Mouse (Mus musculus) kidney, postnatal 10 days (tissue): Measurements from ENCODE around the gene Naa15.

Source experiments
- DNase-seq: peaks from one replicate; pipeline ENCODE4 v3.0.0; 2021; ENCODE audit warnings: mixed read lengths

Gene Naa15

GRCm38 (mm10) chr3:51518763-51519121 is 103.8 kb downstream of the Naa15 start:
- DNase-seq, result no peak

DNA sequence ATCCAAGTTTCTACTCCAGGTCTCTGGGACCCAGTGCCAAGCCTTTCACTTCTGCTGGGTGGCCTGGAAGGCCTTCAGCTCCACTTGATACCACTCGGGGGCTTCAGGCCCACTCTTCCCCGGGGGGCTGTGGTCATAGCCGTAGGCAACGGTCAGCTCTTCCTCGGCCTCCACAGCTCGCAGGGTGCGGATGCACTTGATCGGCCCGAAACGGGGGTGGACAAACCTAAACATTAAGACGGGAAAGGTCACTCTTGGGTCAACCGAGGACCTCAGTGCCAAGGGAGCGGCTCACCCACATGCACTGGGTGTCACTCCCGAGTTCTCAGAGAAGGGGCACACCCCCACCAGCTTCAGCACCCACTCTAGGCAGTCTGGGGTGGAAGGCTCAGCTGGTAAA is 106.3 kb downstream of the Naa15 start:
- DNase-seq, result no peak

DNA sequence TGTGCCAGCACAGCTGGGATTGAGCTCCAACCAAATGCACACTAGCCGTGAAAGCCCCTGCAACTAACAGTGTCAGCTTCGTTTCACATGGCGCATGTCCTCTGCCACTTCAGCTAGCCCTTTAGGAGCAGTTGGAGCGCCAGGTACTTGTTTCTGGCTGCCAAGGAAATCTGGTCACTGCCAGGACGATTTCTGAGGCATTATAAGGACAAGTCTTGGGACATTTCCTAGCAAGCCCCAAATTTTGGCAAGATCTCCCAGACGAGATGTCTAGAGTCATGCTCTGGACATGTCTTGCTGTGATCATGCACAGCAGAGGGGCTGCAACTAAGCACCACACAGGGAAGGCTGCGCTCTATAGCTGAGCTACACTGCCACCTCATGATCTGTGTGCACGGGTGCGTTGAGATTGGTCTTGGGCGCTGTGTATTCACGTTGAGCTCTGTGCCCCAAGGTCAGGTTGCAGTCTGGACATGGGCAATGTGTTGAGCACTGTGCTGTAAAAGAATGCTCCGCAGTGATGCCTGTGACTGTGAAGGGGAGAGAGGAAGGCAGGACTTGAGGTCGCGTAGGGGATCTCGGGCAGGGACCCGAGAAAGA is 110.3 kb downstream of the Naa15 start:
- DNase-seq, result no peak
